Mouse (Mus musculus) kidney, postnatal 0 days (tissue): ENCODE results near the gene Smyd2. TPM values are rescaled to one million over a fixed set of nuclear protein-coding genes. Genes with fewer than 3 reads are reported as not detected.
A peak's percentile ranks its signal among the peaks of the same experiment; 100 is the strongest.

Experiments
- ATAC-seq: fragments of 200-750 bp; cut with Nextera tagmentation; replicated peaks from 2 replicates; pipeline ENCODE4 v1.8.0; 2017; ENCODE audit warnings: low read depth, moderate number of reproducible peaks, moderate TSS enrichment, moderate library complexity; ENCODE audit not compliant: low FRiP score
- DNase-seq: peaks from one replicate; pipeline ENCODE4 v3.0.0-alpha.2; 2016; ENCODE audit warnings: low spot score
- H3K27ac ChIP-seq: fragments of 300-500 bp; sonication (generic); 2 replicates; pipeline ENCODE4 v1.5.1; 2014; ENCODE audit warnings: mild to moderate bottlenecking
- H3K27me3 ChIP-seq: fragments of 300-500 bp; sonication (generic); 2 replicates; pipeline ENCODE4 v1.6.1; 2014; ENCODE audit warnings: low read length, mixed read lengths; ENCODE audit not compliant: insufficient read depth
- H3K36me3 ChIP-seq: fragments of 300-500 bp; sonication (generic); 2 replicates; pipeline ENCODE4 v1.6.1; 2014; ENCODE audit warnings: low read length, mixed read lengths; ENCODE audit not compliant: insufficient read depth
- H3K4me1 ChIP-seq: fragments of 300-500 bp; sonication (generic); replicated peaks from 2 replicates; pipeline ENCODE4 v1.6.1; 2014; ENCODE audit warnings: antibody characterized with exemption, low read length, mixed read lengths; ENCODE audit not compliant: insufficient read depth
- H3K4me2 ChIP-seq: fragments of 300-500 bp; sonication (generic); 2 replicates; pipeline ENCODE4 v1.6.1; 2014; ENCODE audit warnings: mild to moderate bottlenecking, low read length, moderate library complexity, mixed read lengths
- H3K4me3 ChIP-seq: fragments of 300-500 bp; sonication (generic); replicated peaks from 2 replicates; pipeline ENCODE4 v1.5.1; 2014; ENCODE audit warnings: low read depth, low read length
- H3K9ac ChIP-seq: fragments of 300-500 bp; sonication (generic); 2 replicates; pipeline ENCODE4 v1.6.1; 2014; ENCODE audit warnings: low read depth, low read length
- H3K9me3 ChIP-seq: fragments of 300-500 bp; sonication (generic); replicated peaks from 2 replicates; pipeline ENCODE4 v1.6.1; 2016; ENCODE audit warnings: low read length, inconsistent platforms, mixed read lengths
- CTCF ChIP-seq: IDR thresholded peaks from 2 replicates; pipeline ENCODE4 v1.5.1; 2016; ENCODE audit warnings: antibody characterized with exemption, low read depth, mild to moderate bottlenecking, moderate library complexity
- WGBS: fragments of 180-500 bp; shearing (Covaris S2); extraction: QIAGEN DNeasy Blood & Tissue Kit; methylation state at CpG from one replicate; pipeline ENCODE4 v1.1.7; 2014; 5-methylcytosine and 5-hydroxymethylcytosine counted together
- polyA plus RNA-seq: library from polyadenylated mRNA; unstranded; fragments of >200 nt; fragmentation: Nextera tagmentation; extraction: Ambion mirVana; gene quantifications from 2 replicates; pipeline ENCODE4 v1.2.1, GENCODE M21; 2015

Smyd2 gene
- polyA plus RNA-seq, 1 experiment from 2014 or later, result 70.4 TPM

GRCm38 (mm10) chr1:189932190-189932589 is 10.0 kb upstream of the Smyd2 start:
- no peaks in the 10 kb centered on the region for H3K27me3 ChIP-seq
- H3K9me3 ChIP-seq, result no peaks in the 10 kb centered on the region
- no peak for DNase-seq
- H3K4me2 ChIP-seq, result no peak overlapping the region
- H3K4me3 ChIP-seq, result no peak overlapping the region
- no peaks in the 10 kb centered on the region for H3K36me3 ChIP-seq
- no peaks in the 10 kb centered on the region for H3K4me1 ChIP-seq
- H3K9ac ChIP-seq, result no peak overlapping the region
- no peak overlapping the region for H3K27ac ChIP-seq
- TF ChIP-seq CTCF, result no peak
- no peak for ATAC-seq
- WGBS, result 65% methylated on average over 12 of the region's 12 CpGs

- ATAC-seq, result no peak
Observed at GRCm38 (mm10) chr1:189929896-189930295, 7.7 kb upstream of the Smyd2 start.

GRCm38 (mm10) chr1:189927644-189928043 is 5.5 kb upstream of the Smyd2 start:
- H3K27ac ChIP-seq, result no peak overlapping the region
- no peaks in the 10 kb centered on the region for H3K9me3 ChIP-seq
- DNase-seq (peak; percentile 84), ATAC-seq (0 out of 2 replicates have a peak, but pooled peaks have one; percentile 46)
- H3K27me3 ChIP-seq, result no peaks in the 10 kb centered on the region
- WGBS, result 9% methylated on average over 6 of the region's 6 CpGs
- H3K9ac ChIP-seq, result no peak overlapping the region
- H3K4me3 ChIP-seq, result no peak overlapping the region
- TF ChIP-seq CTCF, result peak; percentile 90
- H3K4me2 ChIP-seq, result 0 out of 2 replicates have a peak overlapping the region, but pooled peaks have one; percentile 3
- no peaks in the 10 kb centered on the region for H3K36me3 ChIP-seq
- 0 out of 2 replicates have a peak, but pooled peaks cover 2% of the 10 kb centered on the region for H3K4me1 ChIP-seq

More at GRCm38 (mm10) chr1:189929896-189930295, 7.7 kb upstream of the Smyd2 start:
- TF ChIP-seq CTCF, result no peak
- H3K4me1 ChIP-seq, result no peaks in the 10 kb centered on the region
- no peak overlapping the region for H3K9ac ChIP-seq
- H3K9me3 ChIP-seq, result no peaks in the 10 kb centered on the region
- H3K36me3 ChIP-seq, result no peaks in the 10 kb centered on the region
- DNase-seq, result no peak
- H3K4me3 ChIP-seq, result no peak overlapping the region
- WGBS, result 60% methylated on average over 4 of the region's 4 CpGs
- H3K27me3 ChIP-seq, result no peaks in the 10 kb centered on the region
- H3K27ac ChIP-seq, result no peak overlapping the region
- no peak overlapping the region for H3K4me2 ChIP-seq

- TF ChIP-seq CTCF, result no peak
- no peak for ATAC-seq
- H3K4me3 ChIP-seq, result no peak overlapping the region
- WGBS, result 63% methylated on average over 8 of the region's 8 CpGs
- no peak overlapping the region for H3K9ac ChIP-seq
- 0 out of 2 replicates have a peak, but pooled peaks cover 10% of the 10 kb centered on the region for H3K4me1 ChIP-seq
- DNase-seq, result no peak
- H3K27me3 ChIP-seq, result no peaks in the 10 kb centered on the region
- no peak overlapping the region for H3K4me2 ChIP-seq
- no peaks in the 10 kb centered on the region for H3K9me3 ChIP-seq
- no peaks in the 10 kb centered on the region for H3K36me3 ChIP-seq
- H3K27ac ChIP-seq, result no peak overlapping the region
Observed at GRCm38 (mm10) chr1:189926279-189926678, 4.1 kb upstream of the Smyd2 start.

GRCm38 (mm10) chr1:189923871-189924568 is 1.9 kb upstream of the Smyd2 start:
- Histone ChIP-seq H3K27me3 (no peaks in the 10 kb centered on the region), H3K9ac (no peak overlapping the region), H3K9me3 (no peaks in the 10 kb centered on the region), H3K27ac (no peak overlapping the region), H3K4me1 (0 out of 2 replicates have a peak, but pooled peaks cover 11% of the 10 kb centered on the region), H3K4me2 (no peak overlapping the region), H3K4me3 (no peak overlapping the region), H3K36me3 (no peaks in the 10 kb centered on the region)
- DNase-seq, result no peak
- no peak for ATAC-seq
- TF ChIP-seq CTCF, result no peak
- WGBS, result 70% methylated on average over 22 of the region's 22 CpGs

- H3K27me3 ChIP-seq, result no peaks in the 10 kb centered on the region
Observed at GRCm38 (mm10) chr1:189923157-189923556, 994 bp upstream of the Smyd2 start.

More at GRCm38 (mm10) chr1:189923157-189923556, 994 bp upstream of the Smyd2 start:
- no peak overlapping the region for H3K27ac ChIP-seq
- H3K9ac ChIP-seq, result no peak overlapping the region
- ATAC-seq (no peak), DNase-seq (no peak)
- H3K9me3 ChIP-seq, result no peaks in the 10 kb centered on the region
- no peaks in the 10 kb centered on the region for H3K36me3 ChIP-seq
- 0 out of 2 replicates have a peak, but pooled peaks cover 11% of the 10 kb centered on the region for H3K4me1 ChIP-seq
- WGBS, result 84% methylated on average over 4 of the region's 4 CpGs
- no peak overlapping the region for H3K4me3 ChIP-seq
- TF ChIP-seq CTCF, result no peak
- H3K4me2 ChIP-seq, result no peak overlapping the region
